Mouse (Mus musculus) myocyte (in vitro differentiated cells): ENCODE measurements at regions not wholly inside any gene's neighbourhood (a gene's known extent, or its start where the extent isn't known, plus 50 kb on each side); places are given as distances from the start of the nearest gene placed in this dataset.

Source experiments
- MAX ChIP-seq: IDR thresholded peaks from one replicate; pipeline ENCODE4 v1.6.1; 2011; ENCODE audit warnings: low read depth, mild to moderate bottlenecking, control low read depth
- MYOG ChIP-seq, 3 experiments: IDR thresholded peaks; one replicate each; pipeline ENCODE4 v1.6.1; 2011; ENCODE audit warnings: control low read depth in 2 of 3, low read depth in 2 of 3, mild to moderate bottlenecking in 2 of 3; ENCODE audit not compliant: insufficient read length in 2 of 3, control insufficient read depth in 1 of 3, insufficient read depth in 1 of 3
- POLR2A ChIP-seq: IDR thresholded peaks from one replicate; pipeline ENCODE4 v1.6.1; 2011; ENCODE audit warnings: low read depth, mild to moderate bottlenecking, control low read depth, moderate library complexity; ENCODE audit not compliant: insufficient read length
- TCF12 ChIP-seq: IDR thresholded peaks from one replicate; pipeline ENCODE4 v1.6.1; 2011; ENCODE audit warnings: mild to moderate bottlenecking, control low read depth; ENCODE audit not compliant: poor library complexity, insufficient read depth, severe bottlenecking

DNA sequence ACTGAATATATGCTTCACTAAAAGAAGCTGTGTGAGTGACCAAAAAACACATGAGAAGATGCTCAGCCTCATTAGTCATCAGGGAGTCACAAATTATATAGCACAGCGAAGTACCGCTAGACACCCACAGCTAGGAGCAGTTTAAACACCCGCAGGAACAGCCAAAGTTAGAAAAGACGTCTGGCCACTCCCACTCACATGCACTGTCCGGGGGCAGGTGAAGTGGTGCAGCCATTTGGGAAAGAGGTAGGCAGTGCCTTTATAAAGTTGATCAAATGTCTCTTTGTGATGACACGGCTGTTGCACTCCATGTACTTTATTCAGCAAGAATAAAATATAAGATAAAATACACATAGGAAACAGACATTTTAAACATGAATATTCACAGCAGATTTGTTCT, 129.1 kb upstream of the Frmd6 start:
- TF ChIP-seq TCF12 (no peak), POLR2A (no peak), MAX (no peak), MYOG (IDR thresholded peaks at IDR 0.05; ENCODE audit: control insufficient read depth in 1 of 3, insufficient read depth in 1 of 3, insufficient read length in 2 of 3, low read depth in 2 of 3) (no peak)
